Mouse (Mus musculus) c-Kit-positive CD71-positive TER-119-positive erythroid progenitor cells, embryonic 14.5 days (primary cell): ENCODE data around the gene Wdr63.

Experiments
- DNase-seq: peaks from one replicate; pipeline ENCODE4 v3.0.0-alpha.2; 2013; ENCODE audit warnings: low spot score

Gene Wdr63

DNA sequence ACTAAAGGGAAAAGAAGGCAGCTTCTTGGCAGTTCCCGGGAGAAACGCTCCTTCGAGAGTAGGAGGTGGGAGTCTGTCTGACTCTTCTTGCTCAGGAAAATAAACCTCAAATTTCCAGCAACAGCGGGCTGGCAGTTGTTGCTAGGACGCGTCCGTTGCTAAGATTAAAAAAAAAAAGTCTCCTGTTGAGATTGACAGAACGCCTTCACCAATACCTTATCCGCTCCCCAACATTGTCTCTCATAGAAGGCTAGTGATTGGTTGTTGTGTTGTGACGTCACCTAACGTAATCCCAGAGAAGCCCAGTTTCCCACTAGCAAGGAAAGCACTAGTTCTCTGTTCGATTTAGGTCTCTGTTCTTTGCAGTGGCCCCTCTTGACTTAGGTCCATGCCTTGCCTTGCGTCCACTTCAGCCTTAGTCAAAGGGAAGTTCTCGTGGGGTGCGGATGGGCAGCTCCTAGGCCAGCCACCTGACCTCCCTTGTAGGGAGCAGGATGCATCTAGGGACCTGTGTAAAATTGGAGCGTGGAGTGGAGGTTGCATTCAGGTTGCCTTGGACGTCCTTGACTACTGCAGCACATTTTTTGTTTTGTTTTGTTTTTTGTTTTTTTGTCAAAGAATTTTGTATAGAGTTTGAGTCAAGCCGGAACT is at the start of gene Wdr63:
Gene Wdr63, minus strand, starts transcription at position 210 of the 651 bp plus-strand sequence.
- peak; percentile 50 for DNase-seq

DNA sequence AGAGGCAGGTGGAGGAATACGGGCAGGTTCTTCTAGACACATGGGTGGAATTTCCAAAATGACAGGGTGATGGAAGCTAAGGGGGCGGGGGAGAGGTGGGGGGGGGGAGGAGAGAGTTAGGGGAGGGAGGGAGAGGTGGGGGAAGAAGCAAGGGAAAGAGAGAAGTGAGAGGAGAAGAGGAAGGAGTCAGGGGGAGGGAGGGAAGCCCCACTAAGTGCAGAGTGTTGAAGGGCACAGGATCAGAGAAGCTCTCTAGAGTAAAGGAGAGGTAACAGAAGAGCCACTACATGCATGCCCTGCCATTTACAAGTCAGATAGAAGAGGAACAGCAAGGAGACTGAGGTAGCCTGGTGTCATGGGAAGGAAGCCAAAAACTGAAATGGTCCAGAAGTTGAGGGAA is 48.9 kb upstream of the Wdr63 start:
- no peak for DNase-seq

DNA sequence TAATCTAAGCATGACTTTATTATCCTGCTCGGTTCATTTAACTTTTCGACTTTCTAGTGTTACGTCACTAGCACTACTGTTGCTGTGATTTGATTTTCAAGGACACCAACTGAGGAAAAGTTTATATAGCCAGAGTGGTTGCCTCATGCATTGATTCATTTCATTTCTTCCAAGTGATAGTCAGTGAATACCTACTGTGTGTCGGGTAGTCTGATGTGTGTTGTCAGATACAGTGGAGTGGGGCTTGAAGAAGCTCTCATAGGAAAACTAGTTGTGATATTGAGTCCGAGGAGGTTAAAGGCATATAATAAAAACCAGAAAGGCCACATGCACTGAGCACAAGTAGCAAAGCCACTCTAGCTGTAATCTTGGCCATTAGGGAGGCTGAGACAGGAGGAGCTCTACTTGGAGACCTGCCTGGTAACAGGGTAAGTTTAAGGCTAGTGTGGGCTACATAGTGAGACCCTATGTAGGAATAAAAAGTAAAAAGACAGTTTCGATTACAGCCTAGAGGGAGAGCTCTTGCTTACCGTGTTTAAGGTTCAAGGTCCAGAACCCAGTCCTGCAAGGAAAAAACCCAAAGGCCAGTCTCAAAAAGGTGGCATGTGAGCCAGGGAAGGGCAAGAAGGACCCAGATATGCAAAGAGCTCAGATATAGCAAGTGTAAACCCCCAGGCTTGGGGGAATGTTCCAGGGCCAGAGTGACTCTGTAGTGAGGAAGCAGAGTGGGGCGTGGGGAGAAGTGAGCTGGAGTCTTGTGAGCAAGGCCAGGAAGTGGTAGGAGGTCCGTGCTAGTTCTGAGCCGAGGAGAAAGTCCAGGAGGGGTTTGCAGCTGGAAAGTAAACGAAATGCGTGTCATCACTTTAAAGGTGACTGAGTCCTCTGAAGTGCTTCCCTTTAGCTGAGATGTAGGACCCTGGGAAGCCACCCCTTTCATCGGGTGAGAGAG is 48.0 kb upstream of the Wdr63 start:
- no peak for DNase-seq

DNA sequence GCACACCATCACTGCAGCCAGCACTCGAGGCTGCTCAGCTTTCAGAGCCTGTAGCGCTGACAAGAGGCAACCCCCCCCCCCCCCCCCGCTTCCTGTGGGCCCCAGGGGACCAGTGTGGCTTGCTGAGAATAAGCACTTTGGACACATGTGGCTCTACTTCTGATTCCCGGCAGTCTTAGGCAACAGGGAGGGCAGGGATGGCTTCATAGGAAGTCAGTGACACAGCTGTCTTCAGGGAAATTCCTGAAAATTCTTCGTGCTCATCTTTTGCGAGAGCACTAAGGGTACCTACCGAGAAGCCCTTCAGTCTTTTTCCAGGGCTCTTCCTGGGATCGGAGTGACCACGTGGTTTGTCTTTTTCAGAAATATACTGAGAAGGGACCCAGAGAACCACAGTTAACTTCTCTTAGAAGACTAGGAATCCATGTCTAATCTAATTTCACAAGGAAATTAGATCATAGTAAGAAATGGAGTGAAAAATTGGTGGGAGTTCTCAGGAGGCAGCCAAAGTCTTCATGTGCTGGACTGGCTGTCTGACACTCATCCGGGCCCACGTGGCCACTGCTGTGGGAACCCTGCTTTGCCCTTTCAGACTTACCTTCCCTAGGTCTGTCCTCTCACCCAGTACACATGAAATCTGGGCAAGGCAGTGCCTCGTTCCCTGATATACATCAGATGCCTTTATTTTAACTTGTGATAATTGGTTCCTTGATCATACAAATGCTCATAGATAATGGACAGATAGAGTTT is 46.1 kb upstream of the Wdr63 start:
- DNase-seq: no peak

DNA sequence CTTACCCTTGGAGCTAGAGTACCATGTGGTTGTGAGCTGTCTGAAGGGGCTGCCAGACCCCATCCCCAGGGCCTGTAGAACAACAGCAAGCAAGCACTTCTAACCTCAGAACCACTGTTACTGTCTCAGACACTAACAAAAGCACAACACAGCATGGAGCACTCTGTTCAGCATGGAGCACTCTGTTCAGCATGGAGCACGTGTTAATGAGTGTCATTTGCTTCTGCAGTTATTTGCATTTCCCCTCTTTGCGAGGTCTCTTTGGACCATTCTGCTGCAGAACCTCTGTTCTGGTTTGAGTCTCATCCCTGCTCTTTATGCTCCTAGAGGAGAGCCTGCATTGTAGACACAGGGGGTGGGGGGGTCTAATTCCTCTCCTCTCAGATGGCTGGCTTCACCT is 45.0 kb upstream of the Wdr63 start:
- no peak for DNase-seq

DNA sequence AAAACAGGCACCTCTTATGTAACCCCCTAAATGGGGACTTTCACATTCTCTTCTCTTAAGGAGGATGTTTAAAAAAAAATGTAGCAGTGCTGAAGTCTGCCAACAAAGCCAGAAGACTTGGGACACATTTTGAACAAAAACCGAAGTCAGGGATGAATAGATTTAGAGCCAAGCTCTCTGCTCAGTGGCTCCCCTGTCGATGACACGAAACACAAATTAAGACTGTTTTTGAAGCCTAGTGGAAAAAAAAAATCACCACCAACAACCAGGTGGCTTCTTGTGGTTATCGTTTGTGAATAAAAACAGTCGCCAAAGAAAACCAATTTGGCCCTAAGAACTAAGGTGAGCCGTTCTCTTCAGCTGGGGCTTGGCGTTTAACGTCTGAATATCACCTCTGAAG is 44.4 kb upstream of the Wdr63 start:
- DNase-seq: no peak

DNA sequence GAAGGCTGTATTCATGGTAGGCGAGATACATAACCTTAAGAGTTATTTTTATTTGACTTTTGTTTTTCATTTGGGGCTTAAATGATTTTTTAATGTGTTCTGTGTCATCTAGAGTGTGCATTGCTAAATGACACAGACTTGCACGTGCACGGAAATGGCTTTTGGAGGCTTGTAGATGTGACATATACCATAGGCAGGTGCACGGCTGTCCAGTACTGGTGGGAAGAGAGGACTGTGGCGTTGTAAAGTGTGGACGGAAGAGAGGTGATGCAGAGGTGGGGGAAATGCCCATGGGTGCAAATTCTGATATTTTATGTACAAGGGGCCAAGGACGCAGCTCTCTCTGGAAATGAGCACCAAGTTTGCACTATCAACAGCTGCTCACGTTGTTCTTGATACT is 43.8 kb upstream of the Wdr63 start:
- no peak for DNase-seq

DNA sequence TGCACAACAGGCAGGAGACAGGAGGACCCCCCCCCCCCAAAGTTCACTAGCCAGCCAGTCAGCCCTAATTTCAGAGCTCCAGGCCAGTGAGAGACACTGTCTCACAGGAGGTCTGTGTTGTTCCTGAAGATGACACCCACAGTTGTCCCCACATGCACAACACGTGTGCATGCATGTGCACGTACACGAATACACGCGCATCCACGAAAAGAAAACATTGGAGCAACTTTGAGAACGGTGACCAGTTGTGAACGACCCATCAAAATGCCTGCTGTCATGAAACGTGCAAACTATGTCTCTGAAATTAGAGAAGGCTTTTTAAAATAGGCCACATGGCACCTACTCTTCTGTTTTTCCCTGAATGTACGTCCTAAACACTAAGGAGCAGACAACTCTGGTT is 43.4 kb upstream of the Wdr63 start:
- DNase-seq: no peak

DNA sequence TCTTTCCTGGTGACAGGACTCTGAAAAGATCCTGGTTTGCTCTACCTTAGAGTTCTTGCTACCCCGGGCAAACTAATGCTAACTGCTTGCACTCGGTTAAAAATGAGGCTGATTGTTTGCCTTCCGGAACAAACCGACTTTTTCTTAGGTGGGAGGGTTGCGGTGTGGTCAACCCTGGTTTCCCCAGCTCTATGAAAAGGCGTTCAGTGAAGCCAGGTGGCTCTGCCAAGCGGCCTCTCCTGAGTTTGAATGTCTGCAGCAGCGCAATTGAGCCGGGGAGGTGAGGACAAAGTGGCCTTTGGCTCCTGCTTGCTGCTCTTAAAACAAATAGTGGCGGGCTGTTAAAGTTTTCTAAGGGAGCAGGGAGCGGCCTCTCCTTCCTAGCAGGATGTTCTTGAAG is 42.6 kb upstream of the Wdr63 start:
- no peak for DNase-seq

DNA sequence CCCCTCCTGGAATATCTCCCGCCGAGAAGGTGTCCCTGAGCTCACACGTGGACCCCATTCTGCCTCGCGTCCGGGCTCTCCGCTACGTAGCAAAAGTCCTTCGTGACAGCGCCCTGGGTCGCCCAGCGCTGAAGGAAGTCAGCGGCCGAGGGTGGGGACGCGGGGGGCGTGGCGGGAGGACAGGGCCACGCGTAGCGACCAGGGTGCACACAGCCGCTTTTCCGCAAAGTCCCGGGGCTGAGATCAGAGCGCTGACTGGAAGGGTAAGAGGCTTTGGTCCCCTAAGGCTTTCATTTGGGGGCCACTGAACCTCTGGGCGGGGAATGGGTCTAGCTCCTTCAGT is 42.1 kb upstream of the Wdr63 start:
- DNase-seq: no peak

DNA sequence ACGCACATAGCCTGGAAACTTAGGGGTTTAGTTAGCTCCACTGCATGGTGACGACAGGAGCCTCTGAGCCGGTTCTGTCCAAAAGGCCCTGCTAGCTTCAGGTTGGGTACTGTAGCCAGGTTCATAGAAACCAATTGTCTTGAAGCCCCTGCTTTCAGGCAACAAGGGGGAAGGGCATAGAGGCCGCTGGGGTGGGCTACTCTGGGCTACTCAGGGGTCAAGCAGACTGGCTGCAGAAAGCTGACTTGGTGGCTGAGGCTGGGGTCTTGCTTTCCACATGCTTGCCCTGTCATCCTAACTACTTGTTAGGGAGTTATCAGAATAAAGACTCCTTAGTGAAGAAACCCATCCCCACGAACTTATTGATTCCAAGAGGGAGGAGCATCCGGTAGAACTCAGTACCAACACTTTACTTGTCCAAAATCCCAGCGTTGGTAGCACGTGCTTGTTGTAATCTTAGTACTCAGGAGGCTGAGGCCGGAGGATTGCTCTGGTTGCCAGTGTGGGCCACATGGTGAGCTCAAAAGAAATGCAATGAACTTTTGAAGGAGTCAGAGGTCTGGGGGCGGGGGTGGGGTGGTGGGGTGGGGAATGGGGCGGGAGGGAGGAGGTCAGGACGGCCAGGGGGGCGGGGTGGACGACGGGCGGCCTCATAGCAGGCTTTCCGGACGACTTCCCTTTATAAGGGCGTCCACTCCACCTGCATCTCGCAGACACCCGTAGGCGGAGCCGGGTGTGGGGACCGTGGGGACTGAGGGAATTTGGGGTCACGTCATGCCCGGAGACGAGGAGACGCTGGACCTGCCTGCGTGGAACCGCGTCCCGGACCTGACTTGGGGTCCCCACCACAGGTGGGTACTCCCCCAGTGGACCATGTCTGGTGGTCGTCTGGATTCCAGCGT is 41.5 kb upstream of the Wdr63 start, which contains the start of gene Mcoln2:
Gene Mcoln2, plus strand, starts transcription at position 678 of the 902 bp plus-strand sequence.
- no peak for DNase-seq

DNA sequence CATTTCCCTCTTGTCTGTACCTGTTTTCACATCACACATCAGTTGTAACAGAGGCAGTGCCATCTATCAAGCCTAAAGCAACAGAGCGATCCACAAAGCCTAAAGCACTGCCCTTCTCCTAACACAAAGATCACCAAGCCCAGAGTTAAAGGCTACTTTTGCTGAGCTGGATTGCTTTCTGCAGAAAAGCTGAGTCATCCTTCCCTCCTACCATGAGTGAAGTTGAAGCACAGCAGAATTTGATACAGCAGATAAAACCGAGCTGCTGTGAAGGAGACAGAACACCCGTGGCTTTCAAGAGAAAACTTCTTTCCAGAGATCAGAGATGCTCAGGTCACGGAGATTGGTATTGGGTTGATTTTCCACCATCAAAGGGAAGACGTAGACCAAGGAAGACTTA is 38.2 kb upstream of the Wdr63 start:
- DNase-seq: no peak

DNA sequence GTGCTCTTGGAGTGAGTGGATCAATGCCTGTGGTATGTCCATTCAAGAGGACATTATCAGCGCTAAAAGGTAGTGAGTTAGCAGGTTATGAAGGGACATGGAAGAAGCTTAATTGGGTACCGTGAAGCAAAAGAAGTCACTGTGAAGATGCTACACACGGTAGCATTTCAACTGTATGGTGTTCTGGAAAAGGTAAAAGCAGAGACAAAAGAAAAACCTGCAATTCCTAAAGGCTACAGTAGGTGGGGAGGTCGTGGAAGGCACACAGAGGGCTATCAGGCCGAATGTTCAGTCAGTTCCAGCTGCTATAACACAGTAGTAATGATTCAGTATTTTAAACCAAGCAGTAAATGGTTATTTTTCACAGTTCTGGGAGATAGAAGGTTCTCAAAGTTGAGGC is 37.6 kb upstream of the Wdr63 start:
- no peak for DNase-seq

DNA sequence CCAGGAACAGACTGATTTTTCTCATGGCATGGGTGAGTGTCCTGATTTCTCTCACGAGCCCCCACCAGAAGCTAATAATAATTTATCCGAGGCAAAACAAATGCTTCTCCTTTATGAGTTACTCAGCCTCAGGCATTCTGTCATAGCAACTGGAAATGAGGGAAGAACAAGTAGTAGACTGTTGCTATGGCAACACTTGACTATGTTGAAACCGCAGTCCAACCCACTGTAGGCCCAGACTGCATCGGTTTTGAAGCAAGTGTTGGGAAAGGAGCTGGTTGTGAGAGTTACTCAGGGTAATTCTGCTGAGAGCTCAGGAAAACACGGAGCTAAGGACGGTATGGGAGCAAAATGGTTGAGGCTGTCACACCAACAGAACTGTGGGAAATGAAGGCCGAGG is 34.6 kb upstream of the Wdr63 start:
- no peak for DNase-seq

DNA sequence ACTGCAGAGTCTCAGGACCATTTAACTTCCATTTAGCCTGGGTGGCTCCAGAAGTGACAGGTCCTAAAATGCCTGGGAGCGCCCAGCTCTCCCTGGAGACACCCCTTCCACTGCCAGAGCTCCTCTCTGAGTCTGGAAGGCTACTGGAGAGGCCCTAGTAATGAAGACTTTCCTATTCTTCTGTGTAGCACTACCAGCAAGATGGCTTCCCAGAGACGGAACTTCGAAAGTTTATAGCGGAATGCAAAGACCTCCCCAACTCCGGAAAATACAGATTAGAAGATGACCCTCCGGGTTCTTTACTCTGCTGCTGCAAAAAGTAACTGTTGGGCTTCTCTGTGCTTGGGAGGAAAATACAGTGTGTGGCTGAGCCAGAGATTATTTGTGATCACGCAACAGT is 32.3 kb upstream of the Wdr63 start:
- no peak for DNase-seq

DNA sequence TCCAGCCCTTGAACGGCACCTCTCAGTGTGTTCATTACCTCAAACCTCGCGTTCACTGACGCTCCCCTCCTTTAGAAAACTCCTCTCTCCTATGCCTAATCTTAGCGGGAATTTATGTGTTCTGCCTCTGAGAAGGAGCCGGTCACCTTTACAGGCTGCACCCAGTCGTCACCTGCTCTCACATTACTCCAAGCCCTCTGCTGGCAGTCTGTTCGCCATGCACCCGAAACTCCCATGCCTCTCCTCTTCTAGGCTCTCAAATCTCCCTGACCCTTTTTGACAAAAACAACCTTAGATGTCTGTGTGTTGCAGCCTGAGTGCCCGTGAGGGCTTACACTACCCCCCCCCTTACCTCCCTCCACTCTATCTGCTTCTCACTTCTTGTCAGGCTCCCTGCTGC is 28.5 kb upstream of the Wdr63 start:
- DNase-seq: no peak

DNA sequence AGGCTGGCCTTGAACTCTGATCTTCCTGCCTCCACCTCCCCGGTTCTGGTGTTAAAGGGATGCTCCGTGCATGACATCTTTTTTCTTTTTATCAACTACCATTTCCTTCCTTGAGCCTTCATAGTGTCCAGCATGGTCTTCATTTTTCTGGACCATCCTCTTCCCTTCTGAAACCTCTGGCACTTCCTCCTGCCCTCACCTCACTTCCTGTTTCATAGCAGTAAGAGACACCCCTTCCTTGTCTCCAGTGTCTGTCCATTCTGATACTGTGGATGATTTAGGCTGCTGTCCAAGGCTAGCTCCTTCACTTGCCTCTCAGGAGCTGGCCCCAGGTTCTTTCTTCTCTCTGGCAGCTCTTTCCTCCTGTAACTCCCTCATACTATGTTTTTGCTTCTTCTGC is 27.5 kb upstream of the Wdr63 start:
- no peak for DNase-seq

DNA sequence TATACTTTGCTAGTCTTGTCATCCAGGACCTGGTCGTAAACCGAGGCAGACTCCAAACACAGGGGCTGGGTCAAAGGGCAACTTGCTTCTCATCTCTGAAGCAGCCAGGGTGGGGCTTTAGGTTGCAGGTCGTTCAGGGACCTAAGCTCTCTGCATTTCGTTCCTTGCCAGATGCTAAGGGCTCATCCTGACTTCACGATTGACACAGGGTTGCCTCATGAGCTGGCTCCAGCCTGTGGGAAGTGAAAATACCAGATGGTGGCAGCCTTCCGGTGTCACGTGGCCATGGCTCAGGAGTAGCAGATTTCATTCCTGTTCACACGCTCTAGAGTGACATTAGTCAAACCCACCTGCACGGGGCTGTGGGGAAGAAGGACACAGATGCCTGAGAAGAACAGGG is 26.9 kb upstream of the Wdr63 start:
- no peak for DNase-seq

DNA sequence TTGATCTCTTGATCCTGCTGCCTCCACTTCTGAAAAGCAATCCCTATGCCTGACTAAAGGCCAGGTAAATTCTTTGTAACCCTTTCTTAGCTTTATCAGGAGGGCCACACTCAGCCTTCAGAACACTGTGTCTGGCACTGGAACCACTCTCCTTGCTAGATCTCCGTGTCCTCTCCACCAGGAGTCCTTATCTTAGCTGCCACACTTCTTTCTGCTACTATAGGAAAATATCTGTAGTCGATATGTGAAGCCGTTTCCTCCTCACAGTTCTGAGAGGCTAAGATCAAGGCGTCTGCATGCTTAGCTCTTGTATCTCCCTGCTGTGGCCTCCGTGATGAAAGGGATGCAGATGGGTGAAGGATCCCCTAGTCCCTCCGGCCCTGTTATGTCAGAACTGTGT is 19.3 kb upstream of the Wdr63 start:
- peak; percentile 32 for DNase-seq

DNA sequence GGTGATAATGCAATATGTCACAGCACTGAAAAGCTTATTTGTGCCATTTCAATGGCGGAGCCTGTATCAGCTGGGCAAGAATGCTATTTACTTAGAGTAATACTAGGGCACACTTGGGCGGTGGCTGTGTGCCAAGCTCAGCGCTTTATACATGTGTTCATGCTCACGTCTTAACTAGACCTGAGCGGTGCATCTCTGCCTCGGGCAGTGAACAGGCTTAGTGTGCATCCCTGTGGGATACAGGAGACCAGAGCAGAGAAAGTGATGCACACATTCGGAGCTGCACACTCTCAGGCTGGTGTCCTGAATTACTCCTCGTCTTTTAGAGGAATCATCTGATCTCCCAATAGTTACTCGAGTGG is 15.5 kb upstream of the Wdr63 start:
- no peak for DNase-seq

DNA sequence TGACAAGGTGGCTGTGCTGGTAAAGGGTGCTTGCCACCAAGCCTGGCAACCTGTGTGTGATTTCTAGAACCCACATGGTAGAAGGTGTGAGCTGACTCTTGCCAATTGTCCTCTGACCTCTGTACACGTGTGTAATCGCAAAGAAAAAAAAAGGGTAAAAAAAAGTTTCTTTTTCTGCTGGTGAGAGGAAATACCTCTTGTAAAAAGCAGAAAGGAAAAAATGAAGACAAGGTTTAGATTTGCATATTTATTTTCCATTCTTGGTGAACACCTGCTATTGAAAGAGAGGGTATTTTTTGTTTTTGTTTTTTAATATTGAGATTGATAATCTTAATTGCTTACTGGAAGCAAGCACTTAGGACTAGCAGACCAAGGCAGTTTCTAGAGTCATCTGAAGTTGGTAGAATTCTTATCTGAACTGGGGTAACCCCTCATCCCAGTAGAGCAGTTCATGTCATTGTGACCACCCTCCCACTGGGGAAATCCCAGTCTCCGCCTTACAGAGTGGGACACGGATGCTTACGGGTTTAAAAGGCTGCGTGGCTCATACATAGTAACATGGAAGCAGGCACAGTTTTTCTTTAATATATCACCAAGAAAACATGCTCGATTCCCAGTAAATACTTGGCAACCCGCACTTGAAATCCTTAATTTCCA is 15.0 kb upstream of the Wdr63 start:
- no peak for DNase-seq

DNA sequence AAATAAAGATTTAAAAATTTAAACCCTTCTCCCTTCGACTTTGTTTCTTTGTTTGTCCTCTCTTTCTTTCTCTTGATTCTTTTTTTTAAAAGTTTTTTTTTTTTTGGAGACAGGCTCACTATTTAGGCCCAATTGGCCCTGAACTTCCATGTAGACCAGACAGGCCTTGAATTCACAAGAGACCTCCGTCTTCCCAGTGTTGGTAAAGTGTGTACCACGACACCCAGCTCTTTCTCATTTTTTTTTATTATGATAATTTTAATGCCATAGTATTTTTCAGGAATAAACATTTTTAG is 14.1 kb upstream of the Wdr63 start:
- DNase-seq: no peak
